Mouse (Mus musculus): ENCODE data around the gene Sh3d21. TPM values are rescaled to one million over a fixed set of nuclear protein-coding genes. Genes with fewer than 3 reads are reported as not detected.

Gene Sh3d21
- polyA plus RNA-seq, 1 experiment from 2014 or later, result 1.6 TPM

DNA sequence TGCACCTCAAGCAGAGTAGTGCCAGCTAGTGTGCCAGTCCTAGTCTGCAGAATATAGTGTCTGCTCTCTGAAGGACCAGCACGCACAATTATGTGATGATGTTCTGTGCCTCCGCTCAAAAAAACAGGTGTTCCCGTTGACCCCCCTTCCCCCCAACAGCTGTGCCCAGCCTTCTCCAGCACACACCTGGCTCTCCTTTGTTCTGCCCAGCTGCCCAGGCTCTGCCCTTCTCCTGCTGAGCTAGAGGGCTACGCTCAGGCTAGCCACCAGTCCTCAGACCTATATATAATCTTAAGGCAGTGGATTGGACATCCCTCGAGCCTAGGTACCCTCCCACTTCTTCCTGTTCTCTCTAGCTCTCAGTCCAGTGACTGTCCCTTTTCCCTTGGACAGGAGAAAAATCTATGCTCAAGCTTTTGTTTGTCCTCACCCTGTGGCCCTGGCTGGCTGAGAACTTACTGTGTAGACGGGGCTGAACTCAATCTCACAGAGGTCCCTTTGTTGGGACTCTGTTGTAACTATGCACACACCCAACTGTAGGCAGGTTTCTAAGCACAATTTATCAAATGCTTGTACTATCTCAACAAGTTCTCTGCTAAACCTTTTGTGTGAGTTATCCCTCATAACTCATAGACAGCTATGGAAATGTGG, 47.3 kb downstream of the Sh3d21 start:
- H3K27ac ChIP-seq (ENCODE audit: low read depth, low read length), result no peak overlapping the region
- ATAC-seq (replicated peaks; ENCODE audit: low FRiP score) (no peak), DNase-seq (ENCODE audit: low spot score) (no peak)
- H3K9me3 ChIP-seq (ENCODE audit: control insufficient read depth, low read length), result no peaks in the 10 kb centered on the region
- peaks cover 4% of the 10 kb centered on the region; the same call in 1 of the 2 replicates for H3K4me1 ChIP-seq (replicated peaks; ENCODE audit: control insufficient read depth, insufficient read depth, low read length)
- H3K9ac ChIP-seq (ENCODE audit: low read length), result no peak overlapping the region
- H3K27me3 ChIP-seq (ENCODE audit: control insufficient read depth, insufficient read depth, low read length), result no peaks in the 10 kb centered on the region
- 81% methylated on average over 6 of the region's 6 CpGs for WGBS
- no peak overlapping the region for H3K4me2 ChIP-seq (ENCODE audit: low read depth, low read length, severe bottlenecking)
- H3K4me3 ChIP-seq (ENCODE audit: low read depth, low read length), result no peak overlapping the region
- H3K36me3 ChIP-seq (ENCODE audit: control insufficient read depth, insufficient read depth, low read length), result no peaks in the 10 kb centered on the region

GRCm38 (mm10) chr4:126115411-126115810, 47.9 kb downstream of the Sh3d21 start:
- H3K9me3 ChIP-seq (ENCODE audit: control insufficient read depth, low read length), result no peaks in the 10 kb centered on the region
- H3K4me1 ChIP-seq (replicated peaks; ENCODE audit: control insufficient read depth, insufficient read depth, low read length), result peaks cover 9% of the 10 kb centered on the region; the same call in 1 of the 2 replicates
- no peak overlapping the region for H3K27ac ChIP-seq (ENCODE audit: low read depth, low read length)
- 92% methylated on average over 9 of the region's 9 CpGs for WGBS
- H3K9ac ChIP-seq (ENCODE audit: low read length), result no peak overlapping the region
- no peak for DNase-seq (ENCODE audit: low spot score)
- ATAC-seq (replicated peaks; ENCODE audit: low FRiP score), result no peak
- H3K36me3 ChIP-seq (ENCODE audit: control insufficient read depth, insufficient read depth, low read length), result no peaks in the 10 kb centered on the region
- H3K4me3 ChIP-seq (ENCODE audit: low read depth, low read length), result no peak overlapping the region
- H3K27me3 ChIP-seq (ENCODE audit: control insufficient read depth, insufficient read depth, low read length), result no peaks in the 10 kb centered on the region
- no peak overlapping the region for H3K4me2 ChIP-seq (ENCODE audit: low read depth, low read length, severe bottlenecking)

DNA sequence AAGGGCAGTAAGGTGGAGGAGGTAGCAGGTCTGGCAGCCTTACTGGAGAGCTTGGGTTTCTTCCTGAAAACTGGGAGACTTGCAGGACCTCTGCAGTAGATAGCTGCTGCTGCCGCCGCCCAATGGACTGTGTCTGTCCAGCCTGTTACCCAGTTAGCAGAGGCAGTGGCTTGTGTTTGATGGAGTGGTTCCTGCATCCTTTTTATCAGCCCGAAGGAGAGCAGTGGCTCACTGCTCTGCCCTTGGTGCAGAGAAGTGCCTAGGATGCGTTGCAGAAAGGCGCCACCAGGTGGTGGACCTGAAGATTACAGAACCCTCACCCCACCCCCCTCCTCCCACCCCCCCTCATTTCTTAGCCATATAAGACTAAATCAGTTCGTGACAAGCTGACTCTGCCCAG, 49.3 kb downstream of the Sh3d21 start:
- no peak overlapping the region for H3K4me3 ChIP-seq (ENCODE audit: low read depth, low read length)
- DNase-seq (ENCODE audit: low spot score) (peak; percentile 77), ATAC-seq (replicated peaks; ENCODE audit: low FRiP score) (no peak)
- peaks cover 12% of the 10 kb centered on the region; the same call in 1 of the 2 replicates for H3K4me1 ChIP-seq (replicated peaks; ENCODE audit: control insufficient read depth, insufficient read depth, low read length)
- H3K4me2 ChIP-seq (ENCODE audit: low read depth, low read length, severe bottlenecking), result no peak overlapping the region
- no peaks in the 10 kb centered on the region for H3K27me3 ChIP-seq (ENCODE audit: control insufficient read depth, insufficient read depth, low read length)
- H3K36me3 ChIP-seq (ENCODE audit: control insufficient read depth, insufficient read depth, low read length), result no peaks in the 10 kb centered on the region
- WGBS, result 28% methylated on average over 6 of the region's 6 CpGs
- no peak overlapping the region for H3K9ac ChIP-seq (ENCODE audit: low read length)
- no peaks in the 10 kb centered on the region for H3K9me3 ChIP-seq (ENCODE audit: control insufficient read depth, low read length)
- H3K27ac ChIP-seq (ENCODE audit: low read depth, low read length), result no peak overlapping the region

- no peak for DNase-seq (ENCODE audit: low spot score)
- Histone ChIP-seq H3K27me3 (ENCODE audit: control insufficient read depth, insufficient read depth, low read length) (no peaks in the 10 kb centered on the region), H3K9ac (ENCODE audit: low read length) (no peak overlapping the region), H3K27ac (ENCODE audit: low read depth, low read length) (no peak overlapping the region), H3K4me3 (ENCODE audit: low read depth, low read length) (no peak overlapping the region), H3K36me3 (ENCODE audit: control insufficient read depth, insufficient read depth, low read length) (no peaks in the 10 kb centered on the region), H3K9me3 (ENCODE audit: control insufficient read depth, low read length) (no peaks in the 10 kb centered on the region), H3K4me2 (ENCODE audit: low read depth, low read length, severe bottlenecking) (no peak overlapping the region), H3K4me1 (replicated peaks; ENCODE audit: control insufficient read depth, insufficient read depth, low read length) (peaks cover 12% of the 10 kb centered on the region; the same call in 1 of the 2 replicates)
- no peak for ATAC-seq (replicated peaks; ENCODE audit: low FRiP score)
- 87% methylated on average over 4 of the region's 4 CpGs for WGBS
Measured at GRCm38 (mm10) chr4:126113243-126113642, 50.0 kb downstream of the Sh3d21 start.

DNA sequence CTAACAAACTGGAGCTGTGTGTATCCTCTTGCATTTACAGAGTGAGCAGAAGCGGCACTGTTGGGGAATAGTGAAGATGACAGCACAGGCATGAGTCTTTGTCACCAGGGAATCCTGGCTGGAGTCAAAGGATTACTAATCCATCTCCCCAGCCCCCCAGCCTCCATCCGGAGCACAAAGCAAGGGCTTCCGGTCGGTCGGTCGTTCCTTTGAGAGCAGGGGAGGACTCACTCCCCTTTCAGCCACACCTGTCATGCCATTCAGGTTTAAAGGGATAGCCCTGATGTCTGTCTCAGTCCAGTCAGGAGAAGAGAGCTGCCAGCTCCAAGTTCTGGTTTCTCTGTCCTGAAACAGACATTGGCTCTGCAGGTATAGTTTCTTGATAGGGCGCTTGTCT, 52.1 kb downstream of the Sh3d21 start:
- DNase-seq (ENCODE audit: low spot score) (no peak), ATAC-seq (replicated peaks; ENCODE audit: low FRiP score) (no peak)
- Histone ChIP-seq H3K9me3 (ENCODE audit: control insufficient read depth, low read length) (no peaks in the 10 kb centered on the region), H3K4me1 (replicated peaks; ENCODE audit: control insufficient read depth, insufficient read depth, low read length) (peaks cover 16% of the 10 kb centered on the region; the same call in 1 of the 2 replicates), H3K27ac (ENCODE audit: low read depth, low read length) (peak overlapping the region; percentile 25), H3K27me3 (ENCODE audit: control insufficient read depth, insufficient read depth, low read length) (no peaks in the 10 kb centered on the region), H3K9ac (ENCODE audit: low read length) (peak overlapping the region; percentile 20), H3K36me3 (ENCODE audit: control insufficient read depth, insufficient read depth, low read length) (no peaks in the 10 kb centered on the region), H3K4me2 (ENCODE audit: low read depth, low read length, severe bottlenecking) (no peak overlapping the region), H3K4me3 (ENCODE audit: low read depth, low read length) (no peak overlapping the region)
- 18% methylated on average over 7 of the region's 7 CpGs for WGBS

DNA sequence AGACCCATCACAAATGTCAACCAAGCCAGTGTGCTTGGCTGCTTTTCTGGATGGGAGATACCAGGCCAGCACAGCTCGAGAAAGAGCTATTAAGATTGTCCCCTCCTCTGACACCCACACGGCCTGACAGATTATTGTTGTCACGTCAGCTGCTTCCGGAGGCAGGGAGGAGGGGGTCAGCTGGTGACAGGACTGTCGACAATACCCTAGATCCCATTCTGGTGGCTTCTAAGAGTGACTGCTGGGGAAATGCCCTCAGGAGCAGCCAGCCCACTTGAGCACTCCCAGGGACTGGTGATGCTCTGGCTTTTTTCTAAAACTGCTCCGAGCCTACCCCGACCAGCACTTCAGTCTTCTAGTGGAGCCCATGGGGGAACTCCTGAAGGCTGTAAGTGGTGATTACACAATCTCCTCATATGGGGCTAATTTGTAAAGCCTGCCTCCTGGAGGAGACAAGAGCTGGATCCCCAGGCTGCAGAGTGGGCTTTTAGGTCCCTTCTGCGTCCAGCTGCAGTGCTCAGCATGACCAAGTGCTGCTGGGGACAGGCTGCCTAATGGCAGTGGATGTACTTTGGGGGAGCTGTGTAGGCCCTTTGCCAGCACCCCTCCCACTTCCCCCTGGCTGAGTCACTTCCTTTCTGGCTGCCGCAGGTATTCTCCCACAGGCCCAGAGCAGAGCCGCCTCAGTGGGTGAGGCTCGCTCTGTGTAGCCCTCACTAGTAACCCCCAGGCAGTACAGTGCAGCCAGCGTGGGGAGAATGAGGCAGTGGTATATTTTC, 52.7 kb downstream of the Sh3d21 start:
- ATAC-seq (replicated peaks; ENCODE audit: low FRiP score) (no peak), DNase-seq (ENCODE audit: low spot score) (no peak)
- H3K36me3 ChIP-seq (ENCODE audit: control insufficient read depth, insufficient read depth, low read length), result no peaks in the 10 kb centered on the region
- H3K4me2 ChIP-seq (ENCODE audit: low read depth, low read length, severe bottlenecking), result peak overlapping the region; percentile 11; the same call in 1 of the 2 replicates
- H3K9me3 ChIP-seq (ENCODE audit: control insufficient read depth, low read length), result no peaks in the 10 kb centered on the region
- 15% methylated on average over 12 of the region's 12 CpGs for WGBS
- H3K27me3 ChIP-seq (ENCODE audit: control insufficient read depth, insufficient read depth, low read length), result no peaks in the 10 kb centered on the region
- H3K4me1 ChIP-seq (replicated peaks; ENCODE audit: control insufficient read depth, insufficient read depth, low read length), result peaks cover 16% of the 10 kb centered on the region; the same call in 1 of the 2 replicates
- no peak overlapping the region; the same call in 1 of the 2 replicates for H3K9ac ChIP-seq (ENCODE audit: low read length)
- H3K4me3 ChIP-seq (ENCODE audit: low read depth, low read length), result no peak overlapping the region
- H3K27ac ChIP-seq (ENCODE audit: low read depth, low read length), result peak overlapping the region; percentile 25

- ATAC-seq (replicated peaks; ENCODE audit: low FRiP score) (no peak), DNase-seq (ENCODE audit: low spot score) (no peak)
- 87% methylated on average over 10 of the region's 10 CpGs for WGBS
- H3K9me3 ChIP-seq (ENCODE audit: control insufficient read depth, low read length), result no peaks in the 10 kb centered on the region
- H3K4me1 ChIP-seq (replicated peaks; ENCODE audit: control insufficient read depth, insufficient read depth, low read length), result peaks cover 21% of the 10 kb centered on the region; the same call in 1 of the 2 replicates
- H3K4me2 ChIP-seq (ENCODE audit: low read depth, low read length, severe bottlenecking), result no peak overlapping the region
- H3K27ac ChIP-seq (ENCODE audit: low read depth, low read length), result no peak overlapping the region
- no peak overlapping the region for H3K4me3 ChIP-seq (ENCODE audit: low read depth, low read length)
- no peaks in the 10 kb centered on the region for H3K27me3 ChIP-seq (ENCODE audit: control insufficient read depth, insufficient read depth, low read length)
- no peaks in the 10 kb centered on the region for H3K36me3 ChIP-seq (ENCODE audit: control insufficient read depth, insufficient read depth, low read length)
- H3K9ac ChIP-seq (ENCODE audit: low read length), result no peak overlapping the region
Measured at GRCm38 (mm10) chr4:126109613-126110373, 53.5 kb downstream of the Sh3d21 start.

DNA sequence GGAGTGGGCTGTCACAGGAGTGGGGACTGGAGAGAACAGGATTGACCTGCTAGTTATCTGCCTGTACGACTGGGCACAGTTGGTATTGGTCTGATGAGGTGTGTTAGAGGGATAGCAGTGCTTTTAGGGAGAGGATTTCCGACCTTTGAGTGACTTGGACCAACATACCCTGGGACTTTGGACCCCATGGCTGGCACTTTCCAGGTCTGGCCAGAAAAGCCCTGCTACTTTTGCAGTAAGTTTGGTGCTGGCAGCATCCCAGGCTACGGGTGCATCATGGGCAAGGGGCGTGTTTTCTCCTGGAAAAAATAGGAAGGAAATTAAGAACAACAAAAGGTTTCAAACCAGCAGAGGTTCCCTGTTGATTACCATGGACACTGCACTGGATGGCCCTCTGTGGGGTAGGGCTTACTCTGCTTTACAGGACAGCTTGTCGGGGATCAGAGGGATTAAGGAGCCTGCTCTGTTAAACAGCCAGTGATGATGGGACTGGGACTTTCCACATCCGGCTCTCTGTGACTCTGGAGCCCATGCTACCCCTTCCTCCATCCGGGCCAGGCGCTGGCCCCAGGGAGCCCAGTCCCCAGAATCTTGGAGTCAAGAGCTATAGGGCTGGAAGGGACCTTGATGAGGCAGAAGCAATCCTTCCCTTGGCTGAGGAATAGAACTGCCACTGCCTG, 55.1 kb downstream of the Sh3d21 start:
- peaks cover 21% of the 10 kb centered on the region; the same call in 1 of the 2 replicates for H3K4me1 ChIP-seq (replicated peaks; ENCODE audit: control insufficient read depth, insufficient read depth, low read length)
- H3K27ac ChIP-seq (ENCODE audit: low read depth, low read length), result no peak overlapping the region
- H3K27me3 ChIP-seq (ENCODE audit: control insufficient read depth, insufficient read depth, low read length), result no peaks in the 10 kb centered on the region
- no peaks in the 10 kb centered on the region for H3K36me3 ChIP-seq (ENCODE audit: control insufficient read depth, insufficient read depth, low read length)
- no peak overlapping the region for H3K4me3 ChIP-seq (ENCODE audit: low read depth, low read length)
- WGBS, result 29% methylated on average over 8 of the region's 8 CpGs
- H3K4me2 ChIP-seq (ENCODE audit: low read depth, low read length, severe bottlenecking), result no peak overlapping the region
- DNase-seq (ENCODE audit: low spot score) (no peak), ATAC-seq (replicated peaks; ENCODE audit: low FRiP score) (no peak)
- no peaks in the 10 kb centered on the region for H3K9me3 ChIP-seq (ENCODE audit: control insufficient read depth, low read length)
- H3K9ac ChIP-seq (ENCODE audit: low read length), result no peak overlapping the region
